Mouse (Mus musculus) limb, embryonic 14.5 days (tissue): ENCODE measurements around the gene Tmem129. TPM values are rescaled to one million over a fixed set of nuclear protein-coding genes. Genes with fewer than 3 reads are reported as not detected.

Experiments used
- ATAC-seq: fragments of 200-750 bp; cut with Nextera tagmentation; 2 replicates; pipeline ENCODE4 v1.8.0; 2017; ENCODE audit warnings: low read depth, moderate number of reproducible peaks, moderate TSS enrichment; ENCODE audit not compliant: low FRiP score
- DNase-seq: peaks from one replicate; pipeline ENCODE4 v3.0.0-alpha.2; 2015; ENCODE audit warnings: low spot score
- H3K27ac ChIP-seq: fragments of 300-500 bp; sonication (generic); replicated peaks from 2 replicates; pipeline ENCODE4 v1.5.1; 2014; ENCODE audit warnings: low read depth, mild to moderate bottlenecking, low read length, moderate library complexity, mixed read lengths
- H3K27me3 ChIP-seq: fragments of 300-500 bp; sonication (generic); 2 replicates; pipeline ENCODE4 v1.6.1; 2014; ENCODE audit warnings: low read length, mixed read lengths; ENCODE audit not compliant: control insufficient read depth, insufficient read depth
- H3K36me3 ChIP-seq: fragments of 300-500 bp; sonication (generic); 2 replicates; pipeline ENCODE4 v1.6.1; 2014; ENCODE audit warnings: mild to moderate bottlenecking, low read length, moderate library complexity, mixed read lengths; ENCODE audit not compliant: control insufficient read depth, insufficient read depth
- H3K4me1 ChIP-seq: fragments of 300-500 bp; sonication (generic); 2 replicates; pipeline ENCODE4 v1.6.1; 2014; ENCODE audit warnings: antibody characterized with exemption, low read length, mixed read lengths; ENCODE audit not compliant: control insufficient read depth, insufficient read depth
- H3K4me2 ChIP-seq: fragments of 300-500 bp; sonication (generic); replicated peaks from 2 replicates; pipeline ENCODE4 v1.6.1; 2014; ENCODE audit warnings: low read depth, mild to moderate bottlenecking, low read length, moderate library complexity; ENCODE audit not compliant: severe bottlenecking
- H3K4me3 ChIP-seq: fragments of 300-500 bp; sonication (generic); replicated peaks from 2 replicates; pipeline ENCODE4 v1.5.1; 2014; ENCODE audit warnings: low read length
- H3K9ac ChIP-seq: fragments of 300-500 bp; sonication (generic); 2 replicates; pipeline ENCODE4 v1.6.1; 2014; ENCODE audit warnings: mild to moderate bottlenecking, low read depth, low read length, moderate library complexity; ENCODE audit not compliant: severe bottlenecking
- H3K9me3 ChIP-seq: fragments of 300-500 bp; sonication (generic); 2 replicates; pipeline ENCODE4 v1.6.1; 2016; ENCODE audit warnings: low read length; ENCODE audit not compliant: control insufficient read depth
- POLR2A ChIP-seq: fragments of 200-500 bp; IDR thresholded peaks from 2 replicates; pipeline ENCODE4 v1.8.0; 2012; ENCODE audit warnings: inconsistent platforms, mild to moderate bottlenecking, moderate library complexity, borderline replicate concordance; ENCODE audit not compliant: insufficient read depth, insufficient read length; ENCODE audit errors: extremely low read depth
- WGBS: fragments of 180-500 bp; shearing (Covaris S2); extraction: QIAGEN DNeasy Blood & Tissue Kit; methylation state at CpG from one replicate; pipeline ENCODE4 v1.1.7; 2014; 5-methylcytosine and 5-hydroxymethylcytosine counted together
- polyA plus RNA-seq, 2 experiments: library from polyadenylated mRNA; depleted of rRNA in 1 of 2; stranded (reverse) in 1 of 2; unstranded in 1 of 2; fragments of >200 nt; fragmentation: Nextera tagmentation in 1 of 2; extraction: Ambion mirVana in 1 of 2; gene quantifications; 2 replicates each; pipeline versions ENCODE4 v1.2.1 to v1.2.3; 2012 to 2014

Gene Tmem129
- polyA plus RNA-seq, 2 experiments = 44.9 to 49.9 TPM

- ATAC-seq (peak; percentile 7), DNase-seq (peak; percentile 25)
- under 1% methylated on average over 32 of the region's 32 CpGs for WGBS
- peaks cover 42% of the 10 kb centered on the region for H3K36me3 ChIP-seq
- H3K4me1 ChIP-seq = peaks cover 13% of the 10 kb centered on the region
- peak overlapping the region; percentile 68 for H3K4me3 ChIP-seq
- no peaks in the 10 kb centered on the region for H3K9me3 ChIP-seq
- H3K4me2 ChIP-seq = peak overlapping the region; percentile 86
- H3K9ac ChIP-seq = peak overlapping the region; percentile 40
- no peak for TF ChIP-seq POLR2A
- peak overlapping the region; percentile 23 for H3K27ac ChIP-seq
- H3K27me3 ChIP-seq = no peaks in the 10 kb centered on the region
Observed at GRCm38 (mm10) chr5:33657251-33657786, 897 bp downstream of the Tmem129 start.

GRCm38 (mm10) chr5:33656739-33657138 is 1.5 kb downstream of the Tmem129 start:
- Histone ChIP-seq H3K9ac (peak overlapping the region; percentile 40), H3K27ac (no peak overlapping the region), H3K4me2 (peak overlapping the region; percentile 86), H3K9me3 (no peaks in the 10 kb centered on the region), H3K4me3 (peak overlapping the region; percentile 68), H3K4me1 (peaks cover 13% of the 10 kb centered on the region), H3K36me3 (peaks cover 37% of the 10 kb centered on the region), H3K27me3 (no peaks in the 10 kb centered on the region)
- no peak for DNase-seq
- no peak for TF ChIP-seq POLR2A
- 43% methylated on average over 1 of the region's 1 CpGs for WGBS
- ATAC-seq = no peak

GRCm38 (mm10) chr5:33655251-33655840 is 2.9 kb downstream of the Tmem129 start:
- ATAC-seq (no peak), DNase-seq (no peak)
- Histone ChIP-seq H3K4me2 (no peak overlapping the region), H3K36me3 (peaks cover 28% of the 10 kb centered on the region), H3K9ac (no peak overlapping the region), H3K4me3 (no peak overlapping the region), H3K27ac (no peak overlapping the region), H3K9me3 (no peaks in the 10 kb centered on the region), H3K4me1 (peaks cover 20% of the 10 kb centered on the region), H3K27me3 (no peaks in the 10 kb centered on the region)
- 95% methylated on average over 10 of the region's 10 CpGs for WGBS
- no peak for TF ChIP-seq POLR2A

- no peak overlapping the region for H3K4me3 ChIP-seq
- no peaks in the 10 kb centered on the region for H3K27me3 ChIP-seq
- H3K27ac ChIP-seq = no peak overlapping the region
- no peak for ATAC-seq
- no peak for DNase-seq
- peaks cover 24% of the 10 kb centered on the region for H3K4me1 ChIP-seq
- H3K9ac ChIP-seq = no peak overlapping the region
- H3K9me3 ChIP-seq = no peaks in the 10 kb centered on the region
- H3K4me2 ChIP-seq = no peak overlapping the region
- WGBS = 94% methylated on average over 11 of the region's 13 CpGs
- TF ChIP-seq POLR2A = no peak
- H3K36me3 ChIP-seq = peaks cover 32% of the 10 kb centered on the region
Observed at GRCm38 (mm10) chr5:33654424-33654823, 3.8 kb downstream of the Tmem129 start.

GRCm38 (mm10) chr5:33652783-33653173 is 5.4 kb downstream of the Tmem129 start:
- peaks cover 45% of the 10 kb centered on the region for H3K36me3 ChIP-seq
- WGBS = 2% methylated on average over 8 of the region's 9 CpGs
- H3K4me2 ChIP-seq = peak overlapping the region; percentile 71
- no peaks in the 10 kb centered on the region for H3K9me3 ChIP-seq
- ATAC-seq = peak; percentile 3; the same call in 1 of the 2 replicates
- TF ChIP-seq POLR2A = no peak
- H3K9ac ChIP-seq = no peak overlapping the region; the same call in 1 of the 2 replicates
- no peaks in the 10 kb centered on the region for H3K27me3 ChIP-seq
- peak overlapping the region; percentile 85 for H3K4me3 ChIP-seq
- peaks cover 20% of the 10 kb centered on the region for H3K4me1 ChIP-seq
- H3K27ac ChIP-seq = peak overlapping the region; percentile 34
- DNase-seq = no peak
